Mouse (Mus musculus) embryo, embryonic 10 days (tissue): ENCODE measurements around the gene Cpe.

Experiments used
- DNase-seq: peaks from one replicate; pipeline ENCODE4 v3.0.0-alpha.2; 2015; ENCODE audit warnings: low spot score

Cpe gene

DNA sequence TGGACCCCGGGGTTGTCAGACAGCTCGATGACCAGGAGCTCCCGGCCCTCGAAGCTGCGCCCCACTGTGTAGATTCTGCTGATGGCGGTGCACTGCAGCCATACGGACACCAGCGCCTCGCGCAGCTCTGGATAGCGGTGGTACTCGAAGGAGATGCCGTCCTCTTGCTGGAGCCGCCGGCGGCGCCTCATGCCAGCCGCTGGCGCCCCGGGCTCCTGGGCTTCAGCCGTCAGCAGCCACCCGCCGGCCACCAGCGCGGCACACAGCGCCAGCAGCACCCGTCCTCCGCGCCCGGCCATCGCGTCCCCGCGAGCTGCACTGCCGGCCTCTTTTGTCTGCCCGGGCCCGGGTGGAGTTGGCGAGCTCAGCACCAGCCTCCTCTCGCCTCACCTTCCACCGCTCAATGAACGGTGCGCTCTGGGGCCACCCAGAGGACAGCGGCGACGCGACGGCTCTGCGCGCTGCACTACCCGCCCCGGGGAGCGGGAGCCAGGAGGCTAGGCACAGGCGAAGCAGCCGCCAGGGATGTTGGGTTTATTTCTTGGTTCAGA lies at the start of gene Cpe:
Gene Cpe (minus strand): TSS at position 404 of the 551 bp plus-strand sequence.
- DNase-seq, result peak; percentile 93

GRCm38 (mm10) chr8:64740547-64741211 lies 47.8 kb upstream of the Cpe start:
- no peak for DNase-seq

GRCm38 (mm10) chr8:64738916-64739315 lies 46.1 kb upstream of the Cpe start:
- no peak for DNase-seq

DNA sequence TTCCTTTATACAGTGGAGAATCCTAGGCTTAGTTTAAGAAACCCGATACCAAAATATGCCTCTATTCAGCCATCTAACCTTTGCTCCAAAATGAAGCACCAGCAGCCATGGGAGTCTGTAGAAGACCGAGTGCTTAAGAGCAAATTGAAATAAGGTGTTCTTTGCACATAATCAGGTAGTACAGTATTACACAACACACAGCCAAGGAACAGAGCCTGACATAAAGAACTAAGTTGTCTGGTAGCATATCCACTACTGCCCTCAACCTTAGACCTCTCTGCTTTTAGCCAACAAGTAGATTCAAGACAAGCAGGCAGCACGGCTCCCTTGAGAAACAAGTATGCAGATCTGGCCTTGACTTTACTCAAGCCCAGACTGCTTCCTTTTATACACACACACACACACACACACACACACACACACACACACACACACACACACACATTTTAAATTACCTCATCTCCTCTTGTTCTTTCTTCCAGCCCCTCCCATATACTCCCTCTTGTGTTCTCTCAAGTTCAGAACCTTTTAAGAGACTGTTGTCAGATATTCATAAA lies 44.0 kb upstream of the Cpe start:
- DNase-seq, result no peak

GRCm38 (mm10) chr8:64735161-64735560 lies 42.3 kb upstream of the Cpe start:
- no peak for DNase-seq

DNA sequence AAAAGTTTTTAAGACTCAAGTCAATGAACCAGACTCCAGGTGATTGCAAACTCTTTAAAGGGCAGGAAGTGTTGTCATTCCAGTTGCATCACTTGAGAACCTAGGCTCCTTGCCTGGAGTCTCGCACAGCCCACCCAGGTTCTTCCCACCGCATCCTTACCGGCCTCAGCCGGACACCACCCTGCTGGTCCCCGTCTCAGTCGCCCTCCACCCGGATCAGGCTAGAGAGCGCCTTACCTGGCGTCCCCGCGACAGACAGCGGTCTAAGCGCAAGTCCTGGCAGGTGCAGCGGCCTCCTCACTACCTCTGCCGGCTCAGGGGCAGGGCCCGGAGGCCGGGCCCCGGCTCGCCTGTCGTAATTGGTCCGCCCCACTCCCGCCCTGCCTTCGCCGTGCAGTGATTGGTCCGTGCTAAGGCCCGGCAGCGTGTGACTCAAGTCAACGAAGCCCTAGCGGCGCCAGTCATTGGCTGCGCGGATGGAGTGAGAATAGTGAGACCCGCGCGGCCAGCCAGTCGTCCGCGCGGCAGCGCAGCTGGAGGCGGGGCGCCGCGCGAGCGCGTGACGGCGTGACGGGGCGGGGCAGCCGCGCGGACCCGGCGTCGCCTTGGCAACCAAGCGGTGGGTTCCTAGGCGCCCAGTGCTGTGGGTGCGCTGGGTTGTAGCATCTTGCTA lies 40.6 kb upstream of the Cpe start, which contains the start of gene Msmo1:
Gene Msmo1 (minus strand): TSS at position 522 of the 673 bp plus-strand sequence.
- DNase-seq, result peak; percentile 99

DNA sequence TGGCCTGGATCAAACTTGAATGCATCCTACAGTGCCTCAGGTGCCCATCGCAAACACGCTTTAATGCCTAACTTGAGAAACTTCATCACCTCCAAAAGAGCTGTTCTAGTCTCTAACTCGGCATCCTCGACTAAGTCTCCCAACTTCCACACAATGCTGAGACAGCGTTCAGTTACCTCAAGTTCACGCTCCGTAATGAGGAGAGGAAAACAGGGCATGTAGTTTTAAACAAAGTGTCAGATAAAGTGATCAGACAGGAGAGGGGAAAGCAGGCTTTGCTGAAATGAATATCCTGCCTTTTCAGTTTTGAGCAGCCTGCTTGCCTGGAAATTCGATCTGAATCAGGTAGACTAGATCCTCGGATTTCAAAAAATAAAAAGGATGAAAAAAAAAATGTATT lies 39.7 kb upstream of the Cpe start:
- no peak for DNase-seq

DNA sequence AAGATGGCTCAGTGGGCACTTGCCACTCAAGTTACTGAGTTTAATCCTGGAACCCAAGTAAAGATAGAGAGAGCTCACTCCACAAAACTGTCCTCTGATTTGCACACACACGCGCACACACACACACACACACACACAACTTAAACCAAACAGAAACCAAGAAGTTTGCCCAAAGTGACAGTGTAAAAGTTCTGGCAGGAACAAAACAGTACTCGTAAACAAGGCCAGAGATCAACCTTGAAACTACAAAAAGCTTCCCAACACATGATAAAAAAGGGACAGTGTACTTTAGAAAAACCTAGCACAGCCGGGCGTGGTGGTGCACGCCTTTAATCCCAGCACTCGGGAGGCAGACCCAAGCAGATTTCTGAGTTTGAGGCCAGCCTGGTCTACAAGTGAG lies 35.3 kb upstream of the Cpe start:
- no peak for DNase-seq

DNA sequence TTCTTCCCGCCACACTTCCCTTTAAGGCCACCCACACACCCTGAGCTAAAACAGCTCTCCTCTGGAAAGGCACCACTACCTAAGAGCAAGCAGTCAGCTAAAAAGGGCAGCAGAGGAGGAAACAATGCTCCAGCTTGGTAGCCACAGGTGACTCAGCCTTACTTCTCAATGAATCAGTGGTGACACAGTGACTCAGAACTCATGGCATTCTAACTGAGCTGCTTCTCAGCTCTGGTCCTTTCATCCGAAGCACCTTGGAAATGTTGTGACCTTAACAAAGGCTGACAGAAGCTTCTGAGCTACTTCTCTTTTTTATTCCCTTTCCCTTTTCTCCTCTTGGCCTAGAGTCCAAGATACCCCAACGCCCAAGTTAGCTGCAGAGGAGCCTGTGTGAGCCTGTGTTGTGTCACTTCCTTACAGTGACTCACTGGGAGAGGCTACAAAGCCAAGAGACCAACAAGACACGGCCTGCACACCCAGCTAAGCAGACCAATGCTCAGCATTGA lies 33.4 kb upstream of the Cpe start:
- DNase-seq, result no peak

DNA sequence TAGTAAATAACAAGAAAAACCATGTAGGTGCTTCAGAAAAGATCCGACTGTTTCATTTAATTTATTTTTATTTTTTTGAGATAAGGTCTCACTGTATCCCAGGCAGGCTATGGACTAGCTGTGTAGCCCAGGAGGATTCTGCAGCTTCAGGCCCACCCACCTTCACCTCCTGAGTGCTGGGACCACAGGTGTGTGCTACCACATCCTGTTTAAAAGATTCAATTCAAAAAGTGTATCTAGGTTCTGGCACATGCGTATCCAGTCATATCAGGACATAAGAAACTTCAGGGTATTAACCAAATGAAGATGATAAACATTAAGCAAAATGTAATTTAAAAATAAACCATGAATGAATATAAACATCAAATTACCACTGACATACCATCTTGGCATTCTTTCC lies 30.4 kb upstream of the Cpe start:
- DNase-seq, result no peak

- DNase-seq, result no peak
Measured at GRCm38 (mm10) chr8:64717868-64718267, 25.0 kb upstream of the Cpe start.

DNA sequence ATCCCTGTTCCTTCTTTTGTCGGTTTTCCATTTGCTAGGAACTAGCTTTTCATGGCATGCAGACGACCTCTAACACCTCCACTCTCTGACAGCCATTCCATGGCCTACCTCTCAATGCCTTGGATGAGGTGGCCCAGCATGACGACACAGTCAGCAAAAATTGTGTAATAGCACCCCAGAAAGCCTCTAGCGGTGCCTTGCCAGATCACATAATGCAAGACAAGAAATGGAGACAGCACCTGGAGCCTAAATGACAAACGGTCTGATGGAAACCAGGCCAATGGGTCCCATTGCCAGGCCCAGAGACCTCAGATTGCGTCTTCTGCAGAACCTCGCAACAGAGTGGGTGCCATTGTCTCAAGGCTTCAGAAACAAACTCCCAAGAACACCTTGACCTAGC lies 19.6 kb upstream of the Cpe start:
- DNase-seq, result no peak

DNA sequence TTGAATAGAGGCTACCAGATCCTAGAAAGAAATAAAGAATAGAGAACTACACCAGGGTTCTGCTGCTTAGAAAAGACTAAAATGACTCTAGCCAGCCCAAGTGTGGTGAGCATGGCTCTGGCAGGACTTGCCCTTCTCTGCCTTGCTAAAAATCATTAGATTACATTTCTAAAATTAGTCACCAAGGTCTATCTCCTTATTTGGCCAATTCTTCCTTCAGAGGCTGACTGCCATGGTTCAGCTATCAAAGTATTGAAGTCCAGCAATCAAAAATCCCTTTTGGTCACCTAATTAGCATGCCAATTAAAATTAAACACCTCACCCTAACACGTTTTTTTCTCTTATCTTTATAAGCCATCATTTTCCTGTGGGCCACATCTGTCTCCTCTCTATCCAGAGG lies 18.7 kb upstream of the Cpe start:
- no peak for DNase-seq

DNA sequence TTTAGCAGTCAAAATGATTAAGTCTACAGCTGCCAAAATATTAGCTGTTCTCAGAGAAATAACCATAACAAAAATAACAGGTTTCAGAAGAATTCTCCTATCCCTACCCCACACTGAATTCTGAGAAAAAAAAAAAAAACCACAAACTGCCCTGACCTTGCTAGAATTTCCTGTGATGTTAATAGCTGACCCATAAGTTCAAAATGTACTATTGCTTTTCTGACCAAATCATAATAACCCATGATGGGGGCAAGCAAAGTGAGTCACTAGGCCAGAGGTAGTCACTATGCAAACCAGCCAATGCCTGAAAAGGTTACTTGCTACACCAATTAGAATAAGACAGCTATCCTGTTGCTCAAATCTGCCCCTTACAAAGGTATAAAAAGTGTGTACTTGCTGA lies 14.6 kb upstream of the Cpe start:
- DNase-seq, result no peak

GRCm38 (mm10) chr8:64703191-64703590 lies 10.3 kb upstream of the Cpe start:
- no peak for DNase-seq

DNA sequence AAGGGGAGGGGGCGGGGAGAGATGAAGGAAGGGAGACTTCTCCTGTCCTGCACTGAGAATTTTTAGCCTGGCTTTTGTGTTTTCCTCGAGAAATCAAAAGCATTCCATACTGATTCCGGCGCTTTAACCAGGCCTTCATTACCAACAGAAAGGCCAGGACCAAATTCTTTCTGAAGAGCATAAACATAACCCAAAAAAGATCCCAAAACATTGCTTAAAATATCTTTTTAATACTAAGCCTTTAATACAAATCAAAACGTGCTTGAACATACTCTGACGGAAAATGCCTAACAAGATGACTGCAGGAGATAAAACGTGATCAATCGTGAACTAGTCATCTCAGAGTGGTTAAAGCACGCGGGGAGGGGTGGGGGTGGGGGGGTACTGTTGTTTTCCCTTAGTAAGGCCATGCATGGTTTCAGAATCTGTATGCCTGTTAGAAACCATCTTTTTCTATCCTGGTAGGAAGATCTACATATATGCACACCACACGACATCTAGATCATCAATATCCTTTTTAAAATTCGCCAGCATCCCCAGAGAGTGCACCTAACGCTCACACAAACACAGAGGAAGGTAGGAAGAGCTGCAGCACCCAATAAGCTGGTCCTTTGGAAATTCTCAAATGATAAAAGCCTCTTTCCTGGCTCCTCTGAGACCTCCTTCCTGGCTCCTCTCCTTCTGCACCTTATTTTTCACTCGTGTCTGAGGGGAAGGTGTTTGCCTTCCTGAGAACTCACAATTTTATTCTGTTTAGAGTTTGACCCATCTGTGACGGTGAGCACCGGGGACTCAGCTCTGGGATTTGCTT lies 1.1 kb downstream of the Cpe start:
- no peak for DNase-seq

- no peak for DNase-seq
Measured at GRCm38 (mm10) chr8:64690845-64691244, 2.0 kb downstream of the Cpe start.

- no peak for DNase-seq
Measured at GRCm38 (mm10) chr8:64690306-64690705, 2.5 kb downstream of the Cpe start.

GRCm38 (mm10) chr8:64688741-64689140 lies 4.1 kb downstream of the Cpe start:
- no peak for DNase-seq

- no peak for DNase-seq
Measured at GRCm38 (mm10) chr8:64688161-64688560, 4.7 kb downstream of the Cpe start.

DNA sequence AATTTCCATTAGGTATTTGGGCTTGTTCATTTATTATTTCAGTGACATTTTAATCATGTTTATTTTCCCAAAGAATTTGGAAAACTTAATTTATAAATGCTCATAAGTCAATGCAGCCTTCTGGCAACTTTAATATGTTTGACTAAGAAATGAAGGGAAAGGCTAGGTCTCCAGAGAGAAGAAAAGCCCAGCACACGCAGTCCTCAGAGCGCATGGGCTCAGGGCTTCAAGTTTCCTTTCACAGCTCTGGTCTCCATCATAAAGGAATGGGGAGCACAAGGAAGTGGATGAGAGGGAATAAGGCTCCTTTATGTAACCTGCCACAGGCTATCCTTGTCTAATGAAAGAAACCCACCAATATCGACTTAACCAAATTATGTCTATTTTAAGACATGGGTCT lies 10.4 kb downstream of the Cpe start:
- DNase-seq, result no peak

GRCm38 (mm10) chr8:64676381-64676780 lies 16.5 kb downstream of the Cpe start:
- no peak for DNase-seq
